Mouse (Mus musculus) frontal cortex, postnatal 14 days (tissue): Measurements from ENCODE around the gene Vegfb.

Experiments
- DNase-seq, 2 experiments: peaks; one replicate each; pipeline ENCODE4 v3.0.0; 2022; ENCODE audit warnings: low spot score in 2 of 2

Gene Vegfb

DNA sequence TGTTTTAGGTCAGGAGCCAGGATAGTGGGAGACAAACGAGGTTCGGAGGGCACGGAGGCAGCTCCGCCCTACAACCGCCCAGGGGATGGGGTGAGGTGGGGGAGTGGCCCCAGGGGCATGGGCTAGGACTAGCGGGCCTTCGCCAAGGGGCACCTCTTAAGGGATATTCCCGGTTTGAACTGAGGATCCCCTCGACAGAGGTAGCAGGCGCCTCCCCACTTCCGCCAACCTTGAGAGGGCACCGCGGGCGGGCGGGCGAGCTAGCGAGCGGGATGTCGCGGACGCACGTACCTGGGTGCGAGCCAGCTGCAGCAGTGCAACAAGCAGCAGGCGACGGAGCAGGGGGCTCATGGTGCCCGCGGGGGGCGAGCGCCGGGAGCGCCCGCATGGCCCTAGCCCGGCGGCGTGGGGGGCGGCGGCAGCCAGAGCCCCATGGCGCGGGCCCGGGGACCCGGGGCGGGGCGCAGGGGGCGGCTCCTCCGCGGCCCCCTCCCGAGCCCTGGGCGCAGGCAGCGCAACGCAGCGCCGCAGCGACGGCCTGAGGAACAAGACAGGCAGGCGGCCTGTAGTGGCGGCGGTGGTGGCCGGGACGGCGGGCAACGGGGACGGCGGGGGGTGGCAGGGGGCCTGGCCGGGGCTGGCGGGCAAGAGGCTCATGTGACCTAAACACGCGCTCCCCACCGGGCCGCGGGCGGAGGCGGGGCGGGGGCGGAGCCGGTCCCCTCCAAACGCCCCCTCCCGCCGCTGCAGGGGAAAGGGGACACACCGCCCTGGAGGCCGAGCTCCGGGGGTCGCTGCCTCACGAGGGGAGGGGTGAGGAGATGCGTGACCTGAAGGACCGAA lies at the start of gene Vegfb:
Gene Vegfb, minus strand, starts transcription at position 591 of the 843 bp plus-strand sequence.
- DNase-seq: peak in 1 of 2 experiments; percentile 51

DNA sequence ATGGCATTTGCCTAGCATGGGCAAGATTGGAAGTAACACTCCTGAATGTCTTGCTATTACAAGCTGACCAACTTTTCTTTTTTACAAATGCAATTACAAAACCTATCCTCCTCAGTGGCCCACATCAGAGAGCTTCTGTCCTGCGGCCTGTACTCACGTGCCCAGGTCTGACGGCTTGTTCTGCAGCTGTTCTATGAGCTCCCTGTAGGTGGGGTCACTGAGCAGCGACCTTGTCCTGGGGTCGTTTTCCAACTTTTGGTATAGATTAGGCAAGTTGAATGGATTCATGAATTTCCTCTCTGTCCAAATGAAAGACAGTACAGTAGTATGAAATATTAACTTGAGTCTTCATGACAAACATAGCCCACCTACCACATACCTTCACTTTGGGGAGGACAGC lies 46.6 kb upstream of the Vegfb start:
- no peak for DNase-seq

DNA sequence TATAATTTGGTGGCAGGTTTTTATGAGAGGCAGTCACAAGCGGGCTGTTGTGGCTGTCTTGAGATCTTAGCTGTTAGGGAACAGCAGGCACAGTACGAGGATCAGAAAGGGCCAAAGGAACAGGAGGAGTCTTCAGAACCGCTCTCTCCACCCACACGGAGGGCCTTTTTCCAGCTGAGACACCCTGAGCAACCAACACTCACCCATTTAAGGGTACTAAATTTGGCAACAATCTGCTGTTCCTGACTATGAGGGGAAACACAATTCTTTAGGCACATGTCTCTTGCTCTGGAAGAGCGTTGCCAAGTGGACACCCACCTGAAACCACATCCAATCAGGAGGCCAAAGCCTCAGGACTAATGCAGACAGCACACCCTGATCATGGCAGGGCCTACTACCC lies 42.1 kb upstream of the Vegfb start:
- DNase-seq: peak; percentile 25 to 54

DNA sequence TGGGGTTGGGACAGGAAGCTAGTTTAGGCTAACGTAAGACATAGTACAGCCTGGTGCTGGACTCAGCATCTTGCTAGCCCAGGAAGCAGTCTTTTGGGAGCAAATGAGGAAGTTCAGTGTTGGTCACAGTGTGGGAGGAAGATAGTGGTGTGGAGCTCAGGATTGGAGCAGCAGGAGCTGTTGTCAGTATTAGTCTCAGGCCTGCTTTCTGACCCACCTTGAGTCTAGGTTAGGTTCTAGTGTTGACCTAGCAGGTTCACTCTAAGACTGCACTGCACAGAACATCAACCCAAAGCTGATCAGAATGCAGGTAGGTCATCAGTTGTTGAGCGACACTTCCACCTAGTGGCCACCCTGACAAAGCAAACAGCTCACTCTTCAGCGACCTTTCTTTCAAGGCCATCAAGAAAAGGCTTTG lies 32.8 kb upstream of the Vegfb start:
- DNase-seq: no peak

DNA sequence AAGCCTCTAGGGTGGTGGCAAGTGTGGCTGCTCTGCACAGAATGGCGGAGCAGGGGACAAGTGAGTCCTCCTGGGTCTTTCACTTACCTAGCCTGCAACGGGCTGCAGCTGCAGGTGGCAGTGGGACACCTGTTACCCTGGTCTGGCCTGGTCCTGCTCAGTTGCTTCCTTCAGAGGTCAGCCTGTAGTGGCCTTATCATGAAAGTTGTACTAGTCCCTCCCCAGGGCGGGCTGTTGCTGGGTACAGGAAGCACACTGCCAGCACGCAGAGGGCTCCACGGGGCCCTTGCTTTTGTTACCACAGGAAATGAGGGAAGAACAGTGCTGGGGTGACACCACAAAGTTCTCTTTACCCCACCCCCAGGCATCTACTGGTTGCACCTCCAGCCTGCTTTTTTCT lies 31.7 kb upstream of the Vegfb start, which contains the start of gene Fermt3:
Gene Fermt3, minus strand, starts transcription at position 279 of the 400 bp plus-strand sequence.
- DNase-seq: no peak

DNA sequence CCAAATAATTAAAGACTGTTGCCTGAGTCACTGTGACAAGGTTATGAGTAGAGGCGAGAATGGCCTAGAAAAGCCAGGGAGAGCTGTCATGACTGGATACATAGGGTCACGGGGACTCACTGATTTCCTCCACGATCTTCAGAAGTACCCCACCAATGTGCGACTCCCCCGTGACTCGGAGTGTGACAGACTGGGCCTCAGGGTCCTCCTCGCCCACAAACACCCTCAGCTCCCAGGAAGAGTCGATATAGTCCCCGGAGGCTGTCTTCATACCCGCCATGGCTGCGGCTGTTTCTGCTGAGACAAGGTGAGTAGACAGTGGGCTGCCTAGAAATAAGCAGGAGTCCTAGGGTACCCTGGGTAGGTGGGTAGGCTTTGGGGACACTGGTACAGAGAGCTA lies 31.1 kb upstream of the Vegfb start:
- no peak for DNase-seq

DNA sequence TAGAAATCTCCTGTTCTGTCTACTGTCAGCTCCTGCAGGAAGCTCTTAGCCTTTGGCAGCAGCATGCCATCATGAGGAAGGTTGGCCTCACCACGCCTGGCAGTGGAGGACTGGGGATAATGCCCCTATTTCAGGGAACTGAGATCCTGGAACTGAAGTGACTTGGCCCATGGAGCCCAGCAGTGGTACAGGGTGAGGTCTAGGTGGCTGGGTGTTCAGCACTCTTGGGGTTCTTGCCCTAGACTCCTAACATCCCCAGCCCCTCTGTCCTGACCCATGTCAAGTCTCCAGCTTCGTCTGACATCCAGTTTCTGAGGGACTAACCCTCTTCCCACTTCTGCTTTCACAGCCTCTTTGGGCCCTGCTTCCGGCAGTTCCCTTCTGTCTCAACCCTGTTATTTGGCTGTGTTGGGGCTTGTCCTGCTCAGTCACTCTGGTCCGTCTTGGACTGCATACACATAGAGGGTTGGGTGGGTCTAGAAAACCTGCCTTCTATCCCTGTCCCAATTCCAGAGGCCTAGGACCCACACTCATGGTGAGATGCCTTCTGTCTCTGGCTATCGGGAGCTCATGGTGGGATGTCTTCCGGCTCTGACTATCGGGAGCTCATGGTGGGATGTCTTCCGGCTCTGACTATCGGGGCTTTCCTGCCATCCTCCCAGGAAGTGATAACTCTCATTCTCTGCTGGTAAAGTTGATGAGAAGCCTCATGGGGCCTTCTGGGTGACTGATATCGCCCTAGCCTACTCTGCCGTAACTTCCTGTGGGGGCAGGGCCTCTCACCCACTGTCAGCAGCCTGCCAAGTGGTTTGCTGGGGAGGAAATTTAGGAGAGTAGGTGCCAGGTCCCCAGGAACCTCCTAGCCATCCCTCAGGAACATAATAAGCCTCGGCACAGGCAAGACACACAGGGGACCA lies 30.3 kb upstream of the Vegfb start:
- DNase-seq: no peak

DNA sequence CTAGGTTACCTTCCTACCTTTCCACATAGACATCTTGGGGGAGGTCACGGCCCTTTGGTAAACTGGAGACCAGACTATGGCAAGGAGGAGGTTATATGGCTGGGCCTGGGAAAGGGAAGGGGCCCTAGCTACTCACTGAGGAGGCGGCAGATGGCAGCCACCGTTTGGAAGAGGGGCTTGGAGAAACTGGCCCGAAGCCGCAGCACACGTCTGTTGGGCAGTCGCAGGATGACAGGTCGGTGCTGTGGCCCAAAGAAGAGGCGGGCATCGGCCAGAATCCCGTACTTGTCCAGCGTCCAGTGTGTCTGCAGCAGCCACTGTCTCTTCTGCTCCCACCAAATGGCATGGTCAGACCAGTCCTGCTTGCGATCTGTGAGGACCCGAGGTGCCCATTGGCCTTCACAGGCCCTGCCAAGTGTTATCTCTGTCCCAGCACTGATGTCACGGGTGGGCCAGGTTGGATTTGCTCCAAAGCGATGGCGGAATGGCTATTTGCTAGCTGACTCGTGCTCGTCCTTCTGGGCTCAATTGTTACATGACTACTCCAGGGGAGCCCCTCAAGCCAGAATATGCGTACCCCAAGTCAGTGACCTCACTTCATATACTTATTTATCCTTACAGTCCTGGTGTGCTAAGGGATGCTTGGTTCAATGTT lies 27.2 kb upstream of the Vegfb start:
- DNase-seq: no peak

DNA sequence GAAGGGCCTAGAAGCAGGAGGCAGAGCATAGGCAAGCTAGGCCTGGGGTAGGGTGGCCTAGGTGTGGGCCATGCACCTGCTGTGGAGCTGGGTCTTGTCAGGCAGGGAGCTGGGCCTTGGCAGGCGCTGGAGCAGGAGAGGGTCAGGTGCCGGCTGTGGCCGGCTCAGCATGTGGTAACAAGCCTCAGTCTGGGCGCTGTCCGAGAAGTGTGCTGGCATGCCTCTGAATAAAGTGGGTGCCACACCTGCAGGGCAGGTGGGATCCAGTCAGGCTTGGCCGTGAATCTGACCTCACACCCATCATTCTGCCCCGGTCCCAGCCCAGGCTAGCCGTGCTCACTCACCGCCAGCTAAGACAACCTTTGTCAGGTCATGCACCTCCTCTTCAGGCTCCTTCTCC lies 26.5 kb upstream of the Vegfb start:
- no peak for DNase-seq

DNA sequence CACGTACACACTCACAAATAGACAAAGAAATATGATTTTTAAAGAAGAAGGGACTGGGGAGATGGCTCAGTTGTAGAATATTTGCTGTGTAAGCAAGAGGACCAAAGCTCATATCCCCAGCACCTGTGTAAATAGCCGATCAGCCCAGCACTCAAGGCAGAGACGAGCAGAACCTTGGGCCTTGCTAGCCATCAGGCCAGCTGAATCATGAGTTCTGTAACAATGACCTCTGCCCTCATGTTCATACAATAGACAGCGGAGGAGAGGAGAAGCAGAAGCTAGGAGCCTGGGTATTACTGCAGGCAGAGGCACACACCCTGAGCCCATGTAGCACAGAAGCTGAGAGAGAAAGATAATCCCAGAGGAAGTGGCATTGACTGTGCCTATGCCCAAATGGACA lies 25.0 kb upstream of the Vegfb start:
- DNase-seq: no peak

DNA sequence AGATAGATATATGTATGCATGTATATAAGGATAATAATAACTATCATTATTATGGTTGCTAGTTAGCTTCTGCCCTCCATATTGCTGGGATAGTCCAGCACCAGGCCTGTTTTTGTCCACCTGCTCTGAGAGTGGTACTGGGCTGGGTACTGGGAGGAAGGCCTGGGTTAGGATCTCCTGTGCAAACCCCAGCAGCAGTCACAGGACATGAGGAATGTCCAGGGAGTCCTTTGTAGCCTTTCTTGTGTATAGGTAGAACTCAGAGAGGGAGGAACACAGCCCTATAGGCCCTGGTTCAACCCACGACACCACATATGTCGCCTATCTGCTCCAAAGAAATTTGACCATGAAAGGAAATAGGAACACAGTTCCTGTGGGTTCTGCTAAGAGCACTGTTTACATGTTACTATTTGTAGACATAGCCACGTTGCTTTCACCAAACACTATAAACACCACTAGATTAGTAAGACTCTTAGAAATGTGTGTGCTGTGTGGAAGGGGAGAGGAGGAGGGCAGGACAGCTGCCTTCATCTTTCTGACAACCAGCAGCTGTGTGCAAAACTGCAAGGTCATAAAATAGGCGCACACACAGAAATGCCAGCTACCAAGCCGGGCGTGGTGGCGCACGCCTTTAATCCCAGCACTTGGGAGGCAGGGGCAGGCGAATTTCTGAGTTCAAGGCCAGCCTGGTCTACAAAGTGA lies 19.6 kb upstream of the Vegfb start:
- no peak for DNase-seq

DNA sequence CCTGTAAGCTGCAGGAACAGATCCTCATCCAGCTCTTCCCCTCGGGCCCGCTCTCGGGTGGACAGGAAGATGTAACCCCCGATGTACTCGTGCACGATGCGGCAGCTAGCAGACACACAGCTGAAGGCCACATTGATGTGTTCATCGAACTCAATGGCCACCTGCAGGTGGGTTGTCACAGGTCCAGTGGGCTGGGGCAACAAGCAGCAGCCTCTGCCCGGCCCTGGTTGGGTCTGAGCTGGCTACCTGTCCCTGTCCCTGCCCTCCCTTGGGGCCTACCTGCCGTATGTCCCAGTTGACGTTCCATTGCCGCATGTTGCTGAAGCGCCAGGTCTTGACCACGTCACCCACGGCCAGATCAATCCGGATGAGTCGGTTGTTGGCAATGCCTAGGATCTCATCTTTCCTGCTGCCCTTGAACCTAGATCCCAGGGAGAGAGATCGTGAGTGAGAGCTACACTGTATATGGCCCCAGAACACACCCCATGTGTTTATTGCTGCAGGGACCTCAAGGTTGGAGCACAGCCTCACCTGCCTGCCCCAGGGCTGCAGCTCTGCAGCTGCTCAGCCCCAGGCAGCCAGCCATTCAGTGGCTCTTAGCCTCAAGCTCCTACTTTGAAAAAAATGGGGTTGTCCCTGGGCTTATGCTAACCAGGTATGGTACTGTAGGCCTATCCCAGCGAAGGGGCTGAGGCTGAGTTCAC lies 12.1 kb upstream of the Vegfb start:
- DNase-seq: no peak

DNA sequence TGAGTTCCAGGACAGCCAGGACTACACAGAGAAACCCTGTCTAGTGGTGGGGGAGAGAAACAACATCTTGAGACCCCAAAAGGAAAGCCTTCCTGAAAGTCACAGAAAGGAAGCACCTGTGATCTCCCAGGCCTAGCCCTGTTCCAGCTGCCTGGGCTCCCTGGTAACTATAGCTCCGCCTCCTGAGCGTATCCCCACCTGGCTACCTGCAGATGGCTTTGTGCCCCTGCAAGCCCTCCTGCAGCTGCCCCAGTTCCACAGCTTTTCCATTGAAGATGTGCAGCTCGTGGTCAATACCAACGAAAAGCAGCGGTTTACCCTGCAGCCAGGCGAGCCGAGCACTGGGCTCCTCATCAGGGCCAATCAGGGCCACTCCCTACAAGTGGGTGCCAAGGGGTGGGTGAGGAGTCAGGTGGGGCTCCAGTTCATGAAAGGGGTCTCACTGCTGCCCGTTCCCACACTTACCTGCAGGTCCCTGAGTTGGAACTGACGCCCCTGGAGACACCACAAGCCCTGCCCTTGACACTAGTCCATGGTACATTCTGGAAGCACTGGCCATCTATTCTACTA lies 10.4 kb upstream of the Vegfb start:
- DNase-seq: no peak

DNA sequence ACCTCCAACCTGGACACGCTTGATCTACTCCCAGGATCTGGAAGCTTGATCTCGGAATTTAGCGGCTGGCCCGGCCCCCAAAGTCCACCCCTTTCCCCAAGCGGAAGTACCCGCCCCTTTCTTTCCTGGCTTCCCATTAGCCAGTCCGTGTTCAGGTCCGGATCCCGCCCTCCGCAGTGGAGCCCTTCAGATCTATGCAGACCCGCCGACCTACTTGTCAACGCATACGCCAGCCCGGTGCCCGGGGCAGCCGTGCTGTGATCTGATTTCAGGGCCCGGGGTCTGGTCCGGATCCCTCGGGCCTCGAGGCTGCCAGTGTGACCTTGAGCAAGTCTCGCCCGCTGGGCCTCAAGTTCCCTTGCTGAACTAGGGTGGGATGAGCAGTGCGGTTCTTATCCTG lies 8.6 kb upstream of the Vegfb start, which contains the start of the genes Nudt22 and Trpt1:
Gene Nudt22, minus strand, starts transcription at position 112 of the 400 bp plus-strand sequence.
Gene Trpt1, plus strand, starts transcription at position 126 of the 400 bp plus-strand sequence.
- peak; percentile 70 to 76 for DNase-seq

DNA sequence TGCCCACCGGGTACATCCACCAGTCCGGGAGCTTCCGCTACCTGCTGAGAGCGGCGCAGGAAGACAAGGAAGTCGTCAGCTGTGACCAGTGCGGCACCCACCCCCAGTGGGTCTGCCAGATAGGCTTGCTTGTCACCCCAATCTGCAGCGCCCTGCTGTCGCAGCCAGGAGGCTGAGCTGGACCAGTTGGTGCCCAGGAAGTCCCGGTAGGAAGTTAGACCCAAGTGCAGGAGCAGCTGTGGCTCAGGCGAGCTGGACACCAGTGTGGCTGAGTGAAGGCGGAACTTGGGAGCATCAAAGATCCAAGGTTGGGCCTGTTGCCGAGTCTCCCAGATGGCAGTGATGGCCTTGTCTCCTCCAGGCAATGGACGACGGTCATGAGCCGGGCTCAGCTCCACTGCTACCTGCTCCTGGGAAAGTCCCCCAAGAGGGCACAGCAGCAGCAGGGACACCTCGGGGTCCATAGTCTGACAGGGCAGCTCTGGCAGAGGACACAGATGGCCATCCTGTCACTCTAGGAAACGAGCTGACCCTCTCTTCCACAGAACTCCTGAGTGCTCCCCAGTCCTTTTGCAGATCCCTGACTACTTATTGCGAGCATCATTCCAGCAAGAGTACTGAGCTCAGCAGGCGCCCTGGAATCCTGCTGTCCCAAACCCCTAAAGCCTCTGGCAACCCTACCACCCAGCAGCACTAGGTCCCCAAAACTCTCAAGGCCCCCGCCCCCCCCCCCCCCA lies 8.0 kb upstream of the Vegfb start:
- no peak for DNase-seq

DNA sequence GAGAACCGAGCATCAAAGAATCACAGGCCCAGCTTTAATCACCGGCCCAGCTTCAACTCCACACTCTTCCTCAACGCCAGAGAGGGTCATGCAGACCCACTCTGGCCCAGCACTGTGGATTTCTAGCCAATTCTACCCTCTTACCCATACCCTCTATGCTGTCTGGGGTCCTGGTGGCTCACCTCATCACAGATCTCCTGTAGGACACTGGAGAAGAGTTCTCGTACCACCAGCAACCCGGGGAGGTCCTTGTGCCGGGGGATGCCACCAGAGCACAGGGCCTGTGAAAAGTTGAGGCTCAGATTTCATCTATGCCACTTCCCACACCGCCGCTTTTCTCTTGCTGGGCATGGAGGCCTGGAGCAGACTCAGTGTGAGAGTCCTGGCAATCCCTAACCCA lies 7.0 kb upstream of the Vegfb start:
- no peak for DNase-seq

DNA sequence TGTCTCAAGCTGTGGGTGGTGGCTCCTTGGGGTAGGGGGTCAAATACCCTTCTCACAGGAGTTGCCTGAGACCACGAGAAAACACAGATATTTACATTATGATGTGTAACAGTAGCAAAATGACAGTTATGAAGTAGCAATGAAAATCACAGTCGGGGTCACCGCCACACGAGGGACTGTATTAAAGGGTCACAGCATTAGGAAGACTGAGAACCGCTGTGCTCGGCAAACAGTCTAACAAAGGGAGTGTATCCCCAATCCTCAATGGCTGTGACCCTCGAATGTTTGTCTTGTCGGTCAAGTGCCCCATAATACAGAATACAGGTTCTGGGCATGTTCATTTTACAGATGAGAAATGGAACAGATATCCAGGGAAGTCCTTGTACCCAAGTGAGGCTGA lies 6.6 kb upstream of the Vegfb start:
- DNase-seq: no peak

DNA sequence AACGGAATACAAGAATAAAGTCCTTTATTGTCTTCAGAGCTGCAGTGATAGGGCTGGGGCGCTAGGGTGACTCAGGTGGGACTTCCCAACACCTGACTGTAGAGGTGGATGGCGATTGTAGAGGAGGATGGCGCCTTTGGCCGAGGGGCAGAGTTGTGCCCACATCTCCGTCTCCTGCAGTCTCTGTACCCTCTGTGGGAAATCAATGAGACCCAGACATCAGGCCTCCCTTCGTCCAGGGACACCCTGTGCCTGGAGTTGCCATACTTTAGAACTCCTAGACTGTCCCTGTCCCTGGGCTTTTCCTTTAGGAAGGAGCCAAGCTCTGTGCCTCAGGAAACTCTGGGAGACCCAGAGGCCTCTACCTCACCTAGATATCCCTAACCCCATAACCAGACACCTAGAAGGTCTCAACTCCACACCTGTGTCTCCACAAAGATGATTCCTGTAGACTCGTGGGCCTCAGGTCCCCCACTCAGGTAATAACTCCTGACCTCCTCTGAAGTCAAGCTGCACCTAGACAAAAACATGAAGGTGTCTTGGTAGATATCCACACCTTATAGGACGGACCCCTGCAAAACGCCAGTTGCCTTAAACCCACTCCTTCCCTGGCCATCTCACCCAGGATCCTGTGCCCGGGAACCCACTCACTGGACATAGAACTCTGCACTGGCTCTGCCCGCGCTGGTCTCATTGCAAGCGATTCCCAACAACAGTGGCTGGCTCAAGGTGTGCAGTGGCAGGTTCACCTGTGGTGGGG lies 5.7 kb upstream of the Vegfb start:
- DNase-seq: no peak
